Mouse (Mus musculus) liver, embryonic 14.5 days (tissue): Measurements from ENCODE around the gene Cth. TPM values are rescaled to one million over a fixed set of nuclear protein-coding genes. Genes with fewer than 3 reads are reported as not detected.

Experiments used
- ATAC-seq: fragments of 200-750 bp; cut with Nextera tagmentation; 2 replicates; pipeline ENCODE4 v1.8.0; 2017; ENCODE audit warnings: moderate number of reproducible peaks, mild to moderate bottlenecking, moderate library complexity; ENCODE audit not compliant: insufficient read depth
- DNase-seq, 3 experiments: peaks; one replicate each; pipeline ENCODE4 v3.0.0-alpha.2; 2012 to 2013; ENCODE audit warnings: low read depth in 3 of 3, low spot score in 3 of 3
- H3K27ac ChIP-seq: fragments of 300-500 bp; sonication (generic); 2 replicates; pipeline ENCODE4 v1.5.1; 2014; ENCODE audit warnings: moderate library complexity, mild to moderate bottlenecking, control low read depth, inconsistent platforms
- H3K27me3 ChIP-seq: fragments of 300-500 bp; sonication (generic); 2 replicates; pipeline ENCODE4 v1.6.1; 2014; ENCODE audit warnings: mild to moderate bottlenecking, low read length, moderate library complexity; ENCODE audit not compliant: control insufficient read depth, insufficient read depth
- H3K36me3 ChIP-seq: fragments of 300-500 bp; sonication (generic); replicated peaks from 2 replicates; pipeline ENCODE4 v1.6.1; 2014; ENCODE audit warnings: low read depth; ENCODE audit not compliant: control insufficient read depth, insufficient read depth
- H3K4me1 ChIP-seq, 2 experiments: fragments of 200-500 bp in 1 of 2; fragments of 300-500 bp in 1 of 2; sonication (generic) in 1 of 2; replicated peaks; 2 replicates each; pipeline ENCODE4 v1.6.1; 2012 to 2014; ENCODE audit warnings: antibody characterized with exemption in 1 of 2, inconsistent platforms in 1 of 2, low read length in 1 of 2; ENCODE audit not compliant: control insufficient read depth in 2 of 2, insufficient read depth in 2 of 2
- H3K4me2 ChIP-seq: fragments of 300-500 bp; sonication (generic); 2 replicates; pipeline ENCODE4 v1.6.1; 2014; ENCODE audit warnings: low read depth, mild to moderate bottlenecking, control low read depth, moderate library complexity
- H3K4me3 ChIP-seq, 2 experiments: fragments of 200-500 bp in 1 of 2; fragments of 300-500 bp in 1 of 2; sonication (generic) in 1 of 2; 2 replicates each; pipeline ENCODE4 v1.5.1; 2012 to 2014; ENCODE audit warnings: low read depth in 2 of 2, low read length in 2 of 2, mild to moderate bottlenecking in 2 of 2, control low read depth in 1 of 2, inconsistent platforms in 1 of 2, moderate library complexity in 1 of 2; ENCODE audit not compliant: insufficient read depth in 1 of 2
- H3K9ac ChIP-seq: fragments of 300-500 bp; sonication (generic); replicated peaks from 2 replicates; pipeline ENCODE4 v1.6.1; 2014; ENCODE audit warnings: mild to moderate bottlenecking, control low read depth, moderate library complexity
- H3K9me3 ChIP-seq: fragments of 300-500 bp; sonication (generic); 2 replicates; pipeline ENCODE4 v1.6.1; 2016; ENCODE audit warnings: low read length, mixed read lengths; ENCODE audit not compliant: control insufficient read depth
- CTCF ChIP-seq: IDR thresholded peaks from 2 replicates; pipeline ENCODE4 v1.5.1; 2016; ENCODE audit warnings: antibody characterized with exemption, low read depth, control low read depth
- EP300 ChIP-seq: IDR thresholded peaks from 2 replicates; pipeline ENCODE4 v1.6.1; 2016; ENCODE audit warnings: antibody characterized with exemption, low read depth
- WGBS: fragments of 180-500 bp; shearing (Covaris S2); extraction: QIAGEN DNeasy Blood & Tissue Kit; methylation state at CpG from one replicate; pipeline ENCODE4 v1.1.7; 2014; ENCODE audit not compliant: insufficient replicate concordance; 5-methylcytosine and 5-hydroxymethylcytosine counted together
- polyA plus RNA-seq, 2 experiments: library from polyadenylated mRNA; depleted of rRNA in 1 of 2; stranded (reverse) in 1 of 2; unstranded in 1 of 2; fragments of >200 nt; fragmentation: Nextera tagmentation in 1 of 2; extraction: Ambion mirVana in 1 of 2; gene quantifications; 2 replicates each; pipeline versions ENCODE4 v1.2.1 to v1.2.3; 2012 to 2014

The Cth gene
- polyA plus RNA-seq, 2 experiments = 25.3 to 32.6 TPM

- ATAC-seq (peak; percentile 8; the same call in 1 of the 2 replicates), DNase-seq (no peak)
- Histone ChIP-seq H3K4me2 (no peak overlapping the region), H3K4me1 (no peaks in the 10 kb centered on the region), H3K9me3 (no peaks in the 10 kb centered on the region), H3K27me3 (no peaks in the 10 kb centered on the region), H3K36me3 (no peaks in the 10 kb centered on the region), H3K9ac (no peak overlapping the region), H3K27ac (no peak overlapping the region), H3K4me3 (no peak overlapping the region)
- no peak for TF ChIP-seq CTCF
- TF ChIP-seq EP300 = no peak
- WGBS = 65% methylated on average over 3 of the region's 3 CpGs
Measured at GRCm38 (mm10) chr3:157881992-157882391, 42.9 kb downstream of the Cth start.

GRCm38 (mm10) chr3:157880983-157881382 lies 43.9 kb downstream of the Cth start:
- Histone ChIP-seq H3K9me3 (no peaks in the 10 kb centered on the region), H3K27ac (no peak overlapping the region), H3K36me3 (no peaks in the 10 kb centered on the region), H3K4me2 (no peak overlapping the region), H3K4me3 (no peak overlapping the region), H3K9ac (no peak overlapping the region), H3K27me3 (no peaks in the 10 kb centered on the region), H3K4me1 (no peaks in the 10 kb centered on the region)
- ATAC-seq (no peak), DNase-seq (no peak)
- 80% methylated on average over 3 of the region's 3 CpGs for WGBS
- TF ChIP-seq CTCF (no peak), EP300 (no peak)

- H3K27ac ChIP-seq = no peak overlapping the region
- no peak for ATAC-seq
- no peak for TF ChIP-seq CTCF
- no peak for TF ChIP-seq EP300
- no peak overlapping the region for H3K9ac ChIP-seq
- H3K27me3 ChIP-seq = no peaks in the 10 kb centered on the region
- H3K4me3 ChIP-seq = no peak overlapping the region
- H3K9me3 ChIP-seq = no peaks in the 10 kb centered on the region
- H3K4me1 ChIP-seq = no peaks in the 10 kb centered on the region
- H3K36me3 ChIP-seq = no peaks in the 10 kb centered on the region
- H3K4me2 ChIP-seq = no peak overlapping the region
- no peak for DNase-seq
Measured at GRCm38 (mm10) chr3:157877847-157878246, 47.0 kb downstream of the Cth start.

- peak; percentile 7 to 23 (median 20) for DNase-seq
- Histone ChIP-seq H3K9ac (no peak overlapping the region), H3K4me3 (no peak overlapping the region), H3K4me1 (no peaks in the 10 kb centered on the region), H3K36me3 (no peaks in the 10 kb centered on the region), H3K27ac (no peak overlapping the region), H3K4me2 (no peak overlapping the region), H3K9me3 (no peaks in the 10 kb centered on the region), H3K27me3 (no peaks in the 10 kb centered on the region)
- TF ChIP-seq EP300 = no peak
- TF ChIP-seq CTCF = peak; percentile 73
- WGBS = 40% methylated on average over 11 of the region's 11 CpGs
- ATAC-seq = no peak
Measured at GRCm38 (mm10) chr3:157876439-157877156, 48.3 kb downstream of the Cth start.

- WGBS = 58% methylated on average over 4 of the region's 4 CpGs
- no peak overlapping the region for H3K27ac ChIP-seq
Measured at GRCm38 (mm10) chr3:157872897-157873296, 52.0 kb downstream of the Cth start.

More at GRCm38 (mm10) chr3:157872897-157873296, 52.0 kb downstream of the Cth start:
- Histone ChIP-seq H3K4me1 (no peaks in the 10 kb centered on the region), H3K27me3 (no peaks in the 10 kb centered on the region), H3K9me3 (no peaks in the 10 kb centered on the region), H3K36me3 (no peaks in the 10 kb centered on the region), H3K4me2 (no peak overlapping the region), H3K9ac (no peak overlapping the region), H3K4me3 (no peak overlapping the region)
- ATAC-seq (no peak), DNase-seq (no peak)
- TF ChIP-seq CTCF (no peak), EP300 (no peak)
